Mouse (Mus musculus): Measurements from ENCODE around the gene Rcn3. TPM values are rescaled to one million over a fixed set of nuclear protein-coding genes. Genes with fewer than 3 reads are reported as not detected.
A peak's percentile ranks its signal among the peaks of the same experiment; 100 is the strongest.

The Rcn3 gene
- polyA plus RNA-seq, 1 experiment from 2014 or later = 156 TPM

- no peaks in the 10 kb centered on the region for H3K9me3 ChIP-seq
- 78% methylated on average over 10 of the region's 10 CpGs for WGBS
- H3K36me3 ChIP-seq (replicated peaks) = no peaks in the 10 kb centered on the region
- H3K27me3 ChIP-seq (replicated peaks; ENCODE audit: low read depth, poor library complexity, severe bottlenecking) = no peaks in the 10 kb centered on the region
- H3K4me3 ChIP-seq = peak overlapping the region; percentile 11; the same call in 1 of the 2 replicates
- H3K4me1 ChIP-seq = peaks cover 52% of the 10 kb centered on the region
- peak; percentile 73 for DNase-seq (ENCODE audit: low spot score)
- peak overlapping the region; percentile 75 for H3K27ac ChIP-seq (replicated peaks)
These were observed 33.1 kb downstream of the Rcn3 start for GRCm38 (mm10) chr7:45058607-45059571.

GRCm38 (mm10) chr7:45056972-45057348 is 35.1 kb downstream of the Rcn3 start:
- no peak for DNase-seq (ENCODE audit: low spot score)
- Histone ChIP-seq H3K4me3 (no peak overlapping the region), H3K27ac (replicated peaks) (peak overlapping the region; percentile 48), H3K36me3 (replicated peaks) (no peaks in the 10 kb centered on the region), H3K4me1 (peaks cover 51% of the 10 kb centered on the region), H3K9me3 (no peaks in the 10 kb centered on the region), H3K27me3 (replicated peaks; ENCODE audit: low read depth, poor library complexity, severe bottlenecking) (no peaks in the 10 kb centered on the region)

GRCm38 (mm10) chr7:45056329-45056971 is 35.6 kb downstream of the Rcn3 start:
- Histone ChIP-seq H3K27me3 (replicated peaks; ENCODE audit: low read depth, poor library complexity, severe bottlenecking) (no peaks in the 10 kb centered on the region), H3K4me3 (0 out of 2 replicates have a peak overlapping the region, but pooled peaks have one; percentile 11), H3K9me3 (no peaks in the 10 kb centered on the region), H3K27ac (replicated peaks) (peak overlapping the region; percentile 48), H3K4me1 (peaks cover 51% of the 10 kb centered on the region), H3K36me3 (replicated peaks) (no peaks in the 10 kb centered on the region)
- 64% methylated on average over 14 of the region's 14 CpGs for WGBS
- no peak for DNase-seq (ENCODE audit: low spot score)

- under 1% methylated on average over 33 of the region's 33 CpGs for WGBS
- Histone ChIP-seq H3K4me1 (peaks cover 50% of the 10 kb centered on the region), H3K27ac (replicated peaks) (peak overlapping the region; percentile 99), H3K4me3 (peak overlapping the region; percentile 97), H3K36me3 (replicated peaks) (peaks cover 24% of the 10 kb centered on the region), H3K9me3 (no peaks in the 10 kb centered on the region), H3K27me3 (replicated peaks; ENCODE audit: low read depth, poor library complexity, severe bottlenecking) (no peaks in the 10 kb centered on the region)
- peak; percentile 97 for DNase-seq (ENCODE audit: low spot score)
These were observed 38.0 kb downstream of the Rcn3 start for GRCm38 (mm10) chr7:45053931-45054510.

GRCm38 (mm10) chr7:45053117-45053930 is 38.7 kb downstream of the Rcn3 start:
- H3K27me3 ChIP-seq (replicated peaks; ENCODE audit: low read depth, poor library complexity, severe bottlenecking) = no peaks in the 10 kb centered on the region
- peak overlapping the region; percentile 99 for H3K27ac ChIP-seq (replicated peaks)
- H3K4me1 ChIP-seq = peaks cover 46% of the 10 kb centered on the region
- DNase-seq (ENCODE audit: low spot score) = peak; percentile 90
- no peaks in the 10 kb centered on the region for H3K9me3 ChIP-seq
- peak overlapping the region; percentile 97 for H3K4me3 ChIP-seq
- WGBS = under 1% methylated on average over 55 of the region's 59 CpGs
- peaks cover 31% of the 10 kb centered on the region for H3K36me3 ChIP-seq (replicated peaks)

GRCm38 (mm10) chr7:45052862-45053116 is 39.2 kb downstream of the Rcn3 start, which contains the start of gene Prr12:
TSS of gene Prr12 (minus strand) at chr7:45052881.
- WGBS = 2% methylated on average over 17 of the region's 18 CpGs
- peak within 1 kb of the TSS; percentile 97 for H3K4me3 ChIP-seq
- no peaks in the 10 kb centered on the region for H3K27me3 ChIP-seq (replicated peaks; ENCODE audit: low read depth, poor library complexity, severe bottlenecking)
- peaks cover 46% of the 10 kb centered on the region for H3K4me1 ChIP-seq
- no peaks in the 10 kb centered on the region for H3K9me3 ChIP-seq
- peaks cover 36% of the 10 kb centered on the region for H3K36me3 ChIP-seq (replicated peaks)
- DNase-seq (ENCODE audit: low spot score) = no peak
- H3K27ac ChIP-seq (replicated peaks) = peak within 1 kb of the TSS; percentile 99

GRCm38 (mm10) chr7:45052181-45052861 is 39.7 kb downstream of the Rcn3 start:
- WGBS = under 1% methylated on average over 38 of the region's 38 CpGs
- no peaks in the 10 kb centered on the region for H3K9me3 ChIP-seq
- H3K4me1 ChIP-seq = peaks cover 46% of the 10 kb centered on the region
- peak overlapping the region; percentile 97 for H3K4me3 ChIP-seq
- no peaks in the 10 kb centered on the region for H3K27me3 ChIP-seq (replicated peaks; ENCODE audit: low read depth, poor library complexity, severe bottlenecking)
- H3K36me3 ChIP-seq (replicated peaks) = peaks cover 41% of the 10 kb centered on the region
- DNase-seq (ENCODE audit: low spot score) = peak; percentile 58
- peak overlapping the region; percentile 99 for H3K27ac ChIP-seq (replicated peaks)

- Histone ChIP-seq H3K27ac (replicated peaks) (peak overlapping the region; percentile 99), H3K4me1 (peaks cover 53% of the 10 kb centered on the region), H3K4me3 (peak overlapping the region; percentile 97), H3K27me3 (replicated peaks; ENCODE audit: low read depth, poor library complexity, severe bottlenecking) (no peaks in the 10 kb centered on the region), H3K9me3 (no peaks in the 10 kb centered on the region), H3K36me3 (replicated peaks) (peaks cover 48% of the 10 kb centered on the region)
- 2% methylated on average over 13 of the region's 13 CpGs for WGBS
- peak; percentile 54 for DNase-seq (ENCODE audit: low spot score)
These were observed 40.4 kb downstream of the Rcn3 start for GRCm38 (mm10) chr7:45051601-45051974.

- 3% methylated on average over 16 of the region's 16 CpGs for WGBS
- Histone ChIP-seq H3K36me3 (replicated peaks) (peaks cover 53% of the 10 kb centered on the region), H3K27ac (replicated peaks) (peak overlapping the region; percentile 99)
These were observed 40.9 kb downstream of the Rcn3 start for GRCm38 (mm10) chr7:45050945-45051600.

GRCm38 (mm10) chr7:45048923-45049657 is 42.9 kb downstream of the Rcn3 start:
- Histone ChIP-seq H3K4me3 (peak overlapping the region; percentile 97), H3K36me3 (replicated peaks) (peaks cover 73% of the 10 kb centered on the region), H3K9me3 (no peaks in the 10 kb centered on the region), H3K4me1 (peaks cover 48% of the 10 kb centered on the region), H3K27ac (replicated peaks) (0 out of 2 replicates have a peak overlapping the region, but pooled peaks have one; percentile 24), H3K27me3 (replicated peaks; ENCODE audit: low read depth, poor library complexity, severe bottlenecking) (no peaks in the 10 kb centered on the region)
- no peak for DNase-seq (ENCODE audit: low spot score)
- WGBS = 97% methylated on average over 23 of the region's 23 CpGs

More at GRCm38 (mm10) chr7:45050945-45051600, 40.9 kb downstream of the Rcn3 start:
- Histone ChIP-seq H3K4me3 (peak overlapping the region; percentile 97), H3K9me3 (no peaks in the 10 kb centered on the region), H3K27me3 (replicated peaks; ENCODE audit: low read depth, poor library complexity, severe bottlenecking) (no peaks in the 10 kb centered on the region), H3K4me1 (peaks cover 56% of the 10 kb centered on the region)
- peak; percentile 92 for DNase-seq (ENCODE audit: low spot score)
